In genomic region chr12:44796847-44797246, GRCm38 (mm10) we compare ENCODE assay signal across 25 mouse cellular contexts.
"Had no signal": no experiment of that assay in that cellular context is flagged by ENCODE, and none has a peak within 500 bp of the region (broad histone marks: within the 10 kb centered on the region; RNA-seq: fewer than 3 reads in every experiment).

No protein-coding gene starts in this region.

- H3K9ac ChIP-seq: heart, embryonic 12.5 days; hindbrain, embryonic 12.5 days; hindbrain, embryonic 14.5 days; intestine, embryonic 15.5 days; limb, embryonic 12.5 days; liver, embryonic 13.5 days had no signal

- H3K4me3 ChIP-seq: gastrocnemius, adult 2 months; heart, embryonic 10.5 days; heart, embryonic 12.5 days; hindbrain, embryonic 12.5 days; intestine, embryonic 15.5 days; layer of hippocampus, adult 2 months; left cerebral cortex, adult 2 months; limb, embryonic 10.5 days; limb, embryonic 12.5 days; liver, embryonic 13.5 days had no signal

- H3K4me1 ChIP-seq: heart, embryonic 10.5 days; heart, embryonic 12.5 days; hindbrain, embryonic 12.5 days; intestine, embryonic 15.5 days; limb, embryonic 10.5 days; limb, embryonic 12.5 days; liver, embryonic 13.5 days had no signal

- H3K9me3 ChIP-seq: heart, embryonic 10.5 days; heart, embryonic 12.5 days; hindbrain, embryonic 12.5 days; intestine, embryonic 15.5 days; limb, embryonic 10.5 days; limb, embryonic 12.5 days; liver, embryonic 13.5 days had no signal

- DNase-seq: gastrocnemius, adult 2 months; gastrocnemius, postnatal 10 days; gastrocnemius, postnatal 25 days; heart, adult 18-20 months; heart, postnatal 10 days; kidney, adult 18-20 months; kidney, adult 8-10 months; kidney, postnatal 10 days; kidney, postnatal 25 days; kidney, postnatal 4 days; liver; liver, embryonic 13.5 days had no signal

- ATAC-seq: hindbrain, embryonic 16.5 days; inflammation-experienced regulatory T-cells, adult 6 months; intestine, embryonic 15.5 days; intestine, postnatal 0 days had no signal

- H3K27ac ChIP-seq: gastrocnemius, adult 2 months; heart, embryonic 10.5 days; hindbrain, embryonic 12.5 days; hindbrain, embryonic 14.5 days; intestine, embryonic 15.5 days; layer of hippocampus, adult 2 months; left cerebral cortex, adult 2 months; limb, embryonic 10.5 days; limb, embryonic 12.5 days; liver, embryonic 13.5 days had no signal

- H3K4me2 ChIP-seq: heart, embryonic 12.5 days; hindbrain, embryonic 12.5 days; hindbrain, embryonic 14.5 days; intestine, embryonic 15.5 days; limb, embryonic 12.5 days; liver, embryonic 11.5 days; liver, embryonic 13.5 days had no signal

- H3K36me3 ChIP-seq: heart, embryonic 10.5 days; heart, embryonic 12.5 days; hindbrain, embryonic 12.5 days; intestine, embryonic 15.5 days; limb, embryonic 10.5 days; limb, embryonic 12.5 days; liver, embryonic 13.5 days had no signal

- H3K27me3 ChIP-seq: heart, embryonic 12.5 days; hindbrain, embryonic 12.5 days; intestine, embryonic 15.5 days; limb, embryonic 12.5 days; liver, embryonic 13.5 days had no signal
